Mouse (Mus musculus) intestine, postnatal 0 days (tissue): ENCODE measurements at regions not wholly inside any gene's neighbourhood (a gene's known extent, or its start where the extent isn't known, plus 50 kb on each side); places are given as distances from the start of the nearest gene placed in this dataset.

ENCODE experiments used
- ATAC-seq: fragments of 200-750 bp; cut with Nextera tagmentation; 2 replicates; pipeline ENCODE4 v1.8.0; 2017; ENCODE audit warnings: mild to moderate bottlenecking, moderate TSS enrichment, moderate library complexity
- H3K27ac ChIP-seq: fragments of 300-500 bp; sonication (generic); 2 replicates; pipeline ENCODE4 v1.5.1; 2014; ENCODE audit warnings: mild to moderate bottlenecking, low read depth, low read length, moderate library complexity
- H3K27me3 ChIP-seq: fragments of 300-500 bp; sonication (generic); replicated peaks from 2 replicates; pipeline ENCODE4 v1.6.1; 2014; ENCODE audit warnings: low read length, mixed read lengths; ENCODE audit not compliant: control insufficient read depth, insufficient read depth
- H3K36me3 ChIP-seq: fragments of 300-500 bp; sonication (generic); 2 replicates; pipeline ENCODE4 v1.6.1; 2014; ENCODE audit warnings: mild to moderate bottlenecking, moderate library complexity; ENCODE audit not compliant: control insufficient read depth, insufficient read depth
- H3K4me1 ChIP-seq: fragments of 300-500 bp; sonication (generic); replicated peaks from 2 replicates; pipeline ENCODE4 v1.6.1; 2014; ENCODE audit warnings: antibody characterized with exemption, low read length, mixed read lengths; ENCODE audit not compliant: control insufficient read depth, insufficient read depth
- H3K4me2 ChIP-seq: fragments of 300-500 bp; sonication (generic); replicated peaks from 2 replicates; pipeline ENCODE4 v1.6.1; 2014; ENCODE audit warnings: low read depth, mild to moderate bottlenecking, moderate library complexity
- H3K4me3 ChIP-seq: fragments of 300-500 bp; sonication (generic); 2 replicates; pipeline ENCODE4 v1.5.1; 2014; ENCODE audit warnings: low read depth, low read length
- H3K9ac ChIP-seq: fragments of 300-500 bp; sonication (generic); 2 replicates; pipeline ENCODE4 v1.6.1; 2014; ENCODE audit warnings: mild to moderate bottlenecking, low read depth, low read length
- H3K9me3 ChIP-seq: fragments of 300-500 bp; sonication (generic); 2 replicates; pipeline ENCODE4 v1.6.1; 2016; ENCODE audit warnings: mixed run types; ENCODE audit not compliant: control insufficient read depth
- CTCF ChIP-seq: sonication (generic); IDR thresholded peaks from 2 replicates; pipeline ENCODE4 v1.5.1; 2016; ENCODE audit warnings: low read depth, mild to moderate bottlenecking, control low read depth, antibody characterized with exemption, moderate library complexity
- WGBS: fragments of 180-500 bp; shearing (Covaris S2); extraction: QIAGEN DNeasy Blood & Tissue Kit; methylation state at CpG from one replicate; pipeline ENCODE4 v1.1.7; 2014; 5-methylcytosine and 5-hydroxymethylcytosine counted together

GRCm38 (mm10) chr5:51397528-51397927, 170.0 kb downstream of the Ppargc1a start:
- Histone ChIP-seq H3K9ac (no peak overlapping the region), H3K4me1 (no peaks in the 10 kb centered on the region; the same call in none of the 2 replicates), H3K4me3 (no peak overlapping the region), H3K27ac (no peak overlapping the region), H3K9me3 (no peaks in the 10 kb centered on the region), H3K36me3 (no peaks in the 10 kb centered on the region), H3K27me3 (no peaks in the 10 kb centered on the region), H3K4me2 (no peak overlapping the region)
- no peak for TF ChIP-seq CTCF
- ATAC-seq, result 0 out of 2 replicates have a peak, but pooled peaks have one; percentile 47
- 29% methylated on average over 5 of the region's 5 CpGs for WGBS

GRCm38 (mm10) chr5:51391319-51391718, 176.2 kb downstream of the Ppargc1a start:
- WGBS, result 52% methylated on average over 8 of the region's 8 CpGs
- ATAC-seq, result peak; percentile 98
- H3K27ac ChIP-seq, result 0 out of 2 replicates have a peak overlapping the region, but pooled peaks have one; percentile 22

GRCm38 (mm10) chr5:51387751-51388150, 179.8 kb downstream of the Ppargc1a start:
- H3K27ac ChIP-seq, result no peak overlapping the region
- H3K4me3 ChIP-seq, result no peak overlapping the region
- 69% methylated on average over 2 of the region's 2 CpGs for WGBS
- H3K9ac ChIP-seq, result no peak overlapping the region
- H3K4me2 ChIP-seq, result no peak overlapping the region
- no peaks in the 10 kb centered on the region for H3K27me3 ChIP-seq
- no peak for ATAC-seq
- no peaks in the 10 kb centered on the region for H3K36me3 ChIP-seq
- TF ChIP-seq CTCF, result no peak
- no peaks in the 10 kb centered on the region for H3K4me1 ChIP-seq
- no peaks in the 10 kb centered on the region for H3K9me3 ChIP-seq

More at GRCm38 (mm10) chr5:51391319-51391718, 176.2 kb downstream of the Ppargc1a start:
- Histone ChIP-seq H3K36me3 (no peaks in the 10 kb centered on the region), H3K27me3 (no peaks in the 10 kb centered on the region), H3K9me3 (no peaks in the 10 kb centered on the region), H3K4me2 (no peak overlapping the region), H3K4me3 (no peak overlapping the region), H3K9ac (no peak overlapping the region), H3K4me1 (no peaks in the 10 kb centered on the region; the same call in 1 of the 2 replicates)
- TF ChIP-seq CTCF, result no peak

- ATAC-seq, result no peak
- Histone ChIP-seq H3K36me3 (no peaks in the 10 kb centered on the region), H3K4me2 (no peak overlapping the region), H3K9me3 (no peaks in the 10 kb centered on the region), H3K9ac (no peak overlapping the region), H3K4me3 (no peak overlapping the region), H3K27me3 (no peaks in the 10 kb centered on the region), H3K4me1 (no peaks in the 10 kb centered on the region), H3K27ac (no peak overlapping the region)
- TF ChIP-seq CTCF, result peak; percentile 60
- WGBS, result 72% methylated on average over 3 of the region's 3 CpGs
Observed at GRCm38 (mm10) chr5:51386409-51386808, 181.1 kb downstream of the Ppargc1a start.

GRCm38 (mm10) chr5:51384278-51384677, 183.2 kb downstream of the Ppargc1a start:
- no peak for ATAC-seq
- Histone ChIP-seq H3K4me3 (no peak overlapping the region), H3K27me3 (no peaks in the 10 kb centered on the region), H3K27ac (no peak overlapping the region), H3K4me1 (no peaks in the 10 kb centered on the region), H3K4me2 (no peak overlapping the region), H3K9ac (no peak overlapping the region), H3K36me3 (no peaks in the 10 kb centered on the region), H3K9me3 (no peaks in the 10 kb centered on the region)
- WGBS, result 90% methylated on average over 6 of the region's 6 CpGs
- TF ChIP-seq CTCF, result no peak

GRCm38 (mm10) chr5:51359101-51359500, 208.4 kb downstream of the Ppargc1a start:
- no peak overlapping the region for H3K4me2 ChIP-seq
- H3K27me3 ChIP-seq, result no peaks in the 10 kb centered on the region
- ATAC-seq, result no peak
- H3K4me3 ChIP-seq, result no peak overlapping the region
- TF ChIP-seq CTCF, result no peak
- no peaks in the 10 kb centered on the region for H3K9me3 ChIP-seq
- H3K9ac ChIP-seq, result no peak overlapping the region
- 91% methylated on average over 1 of the region's 1 CpGs for WGBS
- no peak overlapping the region for H3K27ac ChIP-seq
- no peaks in the 10 kb centered on the region for H3K4me1 ChIP-seq
- H3K36me3 ChIP-seq, result no peaks in the 10 kb centered on the region

- H3K9me3 ChIP-seq, result no peaks in the 10 kb centered on the region
- H3K36me3 ChIP-seq, result no peaks in the 10 kb centered on the region
- H3K4me3 ChIP-seq, result no peak overlapping the region
- H3K4me1 ChIP-seq, result no peaks in the 10 kb centered on the region
- no peak overlapping the region for H3K9ac ChIP-seq
- H3K4me2 ChIP-seq, result no peak overlapping the region
- no peak overlapping the region for H3K27ac ChIP-seq
- WGBS, result 49% methylated on average over 2 of the region's 2 CpGs
- no peak for ATAC-seq
- TF ChIP-seq CTCF, result no peak
- H3K27me3 ChIP-seq, result no peaks in the 10 kb centered on the region
Observed at GRCm38 (mm10) chr5:51348256-51348655, 219.3 kb downstream of the Ppargc1a start.
